Mouse (Mus musculus) splenic B cell, adult 2 months (primary cell): ENCODE data around the gene Mcf2l.

ENCODE experiments used
- DNase-seq: peaks from one replicate; pipeline ENCODE4 v3.0.0-alpha.2; 2011; ENCODE audit warnings: low read depth, low spot score
- H3K27me3 ChIP-seq: 2 replicates; pipeline ENCODE4 v1.6.1; 2012; ENCODE audit warnings: mild to moderate bottlenecking, low read length, moderate library complexity, mixed read lengths; ENCODE audit not compliant: control insufficient read depth, poor library complexity, insufficient read depth, severe bottlenecking
- H3K36me3 ChIP-seq: 2 replicates; pipeline ENCODE4 v1.6.1; 2012; ENCODE audit warnings: mild to moderate bottlenecking, low read length, moderate library complexity, mixed read lengths; ENCODE audit not compliant: control insufficient read depth, poor library complexity, insufficient read depth, severe bottlenecking

Mcf2l gene

GRCm38 (mm10) chr8:12976290-12976689 lies 102.7 kb downstream of the Mcf2l start:
- H3K36me3 ChIP-seq, result no peaks in the 10 kb centered on the region
- no peak for DNase-seq
- H3K27me3 ChIP-seq, result no peaks in the 10 kb centered on the region

GRCm38 (mm10) chr8:12976723-12977122 lies 103.1 kb downstream of the Mcf2l start:
- Histone ChIP-seq H3K36me3 (no peaks in the 10 kb centered on the region), H3K27me3 (no peaks in the 10 kb centered on the region)
- no peak for DNase-seq

DNA sequence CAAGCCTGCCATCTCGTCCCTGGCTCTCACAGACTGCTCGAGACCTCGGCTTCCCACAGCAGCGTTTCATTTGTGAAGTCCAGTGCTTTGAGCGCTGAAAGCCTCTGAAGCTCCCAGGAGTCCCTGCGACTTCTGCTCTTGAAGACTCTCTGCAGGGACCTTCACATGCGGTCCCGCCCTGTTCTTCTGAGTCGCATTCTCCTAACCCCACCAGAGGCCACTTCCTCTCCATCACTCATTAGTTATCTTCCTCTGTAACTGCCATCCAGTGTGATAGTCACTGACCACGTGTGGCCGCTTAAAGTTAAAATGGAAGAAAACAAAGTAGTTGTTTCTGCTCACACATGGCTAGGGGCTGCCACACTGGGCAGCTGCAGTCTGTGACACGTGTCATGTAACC lies 103.7 kb downstream of the Mcf2l start:
- H3K36me3 ChIP-seq, result no peaks in the 10 kb centered on the region
- no peaks in the 10 kb centered on the region for H3K27me3 ChIP-seq
- no peak for DNase-seq

DNA sequence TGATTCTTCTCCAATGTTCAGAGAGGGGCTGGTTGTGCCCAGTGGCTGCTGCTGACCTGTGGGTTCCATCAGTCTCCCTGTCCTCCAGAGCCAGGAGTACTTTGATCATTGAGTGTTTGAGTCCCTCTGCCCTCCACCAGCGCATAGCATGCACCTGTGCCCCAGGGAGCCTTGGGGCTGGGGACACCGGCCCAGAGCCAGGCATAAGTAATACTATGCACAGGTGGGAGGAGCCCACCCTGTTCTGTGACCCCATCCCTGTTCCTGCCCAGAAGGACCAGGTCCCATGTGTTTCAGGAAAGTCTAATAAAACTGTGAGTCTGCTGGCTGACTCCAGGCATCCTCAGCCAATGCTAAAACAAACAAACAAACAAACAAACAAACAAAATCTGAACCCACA lies 104.7 kb downstream of the Mcf2l start:
- Histone ChIP-seq H3K36me3 (no peaks in the 10 kb centered on the region), H3K27me3 (no peaks in the 10 kb centered on the region)
- no peak for DNase-seq

- peak; percentile 62 for DNase-seq
- H3K36me3 ChIP-seq, result no peaks in the 10 kb centered on the region
These were observed 105.1 kb downstream of the Mcf2l start for GRCm38 (mm10) chr8:12978726-12979125.

GRCm38 (mm10) chr8:12983681-12984467 lies 110.3 kb downstream of the Mcf2l start:
- no peaks in the 10 kb centered on the region for H3K36me3 ChIP-seq
- no peaks in the 10 kb centered on the region for H3K27me3 ChIP-seq
- DNase-seq, result no peak

More at GRCm38 (mm10) chr8:12978726-12979125, 105.1 kb downstream of the Mcf2l start:
- H3K27me3 ChIP-seq, result no peaks in the 10 kb centered on the region

DNA sequence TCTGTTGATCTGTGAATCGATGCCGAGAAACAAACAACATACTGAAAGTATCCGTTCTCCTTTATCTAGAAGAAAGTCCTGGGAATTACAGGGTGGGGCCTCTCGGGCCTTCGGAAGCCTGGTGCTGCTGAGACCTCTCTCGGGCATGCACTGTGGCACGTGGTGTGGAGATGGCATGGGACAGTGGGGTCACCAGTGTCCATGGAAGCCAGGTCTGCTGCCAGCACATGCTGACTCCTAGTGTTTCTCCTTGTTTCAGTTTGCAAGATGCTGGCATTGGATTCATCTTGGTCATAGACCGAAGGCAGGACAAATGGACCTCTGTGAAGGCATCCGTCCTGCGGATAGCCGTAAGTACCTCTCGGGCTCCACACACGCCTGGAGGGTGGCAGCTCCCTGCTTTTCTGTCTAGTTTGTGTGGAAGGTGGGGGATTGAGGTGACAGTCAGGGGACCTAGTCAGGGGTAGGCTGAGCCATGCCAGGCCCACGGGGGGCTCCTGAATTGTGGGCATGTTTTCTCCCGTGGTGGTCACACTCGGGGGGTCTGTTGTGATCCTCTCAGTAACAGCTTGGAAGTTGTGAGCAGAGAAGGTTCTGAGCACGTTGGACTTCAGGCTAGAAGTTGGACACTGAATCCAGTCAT lies 111.1 kb downstream of the Mcf2l start:
- DNase-seq, result no peak
- no peaks in the 10 kb centered on the region for H3K36me3 ChIP-seq
- H3K27me3 ChIP-seq, result no peaks in the 10 kb centered on the region

- no peak for DNase-seq
- Histone ChIP-seq H3K36me3 (no peaks in the 10 kb centered on the region), H3K27me3 (no peaks in the 10 kb centered on the region)
These were observed 111.7 kb downstream of the Mcf2l start for GRCm38 (mm10) chr8:12985259-12985658.

- Histone ChIP-seq H3K27me3 (no peaks in the 10 kb centered on the region), H3K36me3 (no peaks in the 10 kb centered on the region)
- DNase-seq, result no peak
These were observed 114.0 kb downstream of the Mcf2l start for GRCm38 (mm10) chr8:12987571-12987970.

GRCm38 (mm10) chr8:12988722-12989430 lies 115.3 kb downstream of the Mcf2l start:
- DNase-seq, result no peak

DNA sequence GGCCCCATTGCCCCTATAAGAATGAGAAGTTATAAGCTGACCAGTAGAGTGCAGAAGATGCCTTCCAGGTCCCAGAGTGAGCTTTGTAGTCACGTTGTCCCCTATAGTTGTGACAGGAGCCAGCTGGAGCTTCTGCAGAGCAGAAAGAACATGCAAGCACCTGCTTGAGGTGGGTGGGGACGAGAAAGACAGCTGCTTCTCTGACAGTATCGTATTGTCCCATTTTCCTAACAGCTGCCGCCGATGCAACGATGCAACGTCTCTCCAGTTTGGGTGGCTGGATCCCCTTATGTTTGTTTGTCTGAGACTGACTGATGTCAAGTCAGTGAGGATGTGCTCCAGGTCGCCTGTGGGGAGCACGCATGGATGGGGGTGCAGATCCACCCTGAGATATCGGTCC lies 117.8 kb downstream of the Mcf2l start:
- DNase-seq, result no peak
- no peaks in the 10 kb centered on the region for H3K27me3 ChIP-seq
- H3K36me3 ChIP-seq, result no peaks in the 10 kb centered on the region

More at GRCm38 (mm10) chr8:12988722-12989430, 115.3 kb downstream of the Mcf2l start:
- H3K27me3 ChIP-seq, result no peaks in the 10 kb centered on the region
- no peaks in the 10 kb centered on the region for H3K36me3 ChIP-seq

- Histone ChIP-seq H3K27me3 (no peaks in the 10 kb centered on the region), H3K36me3 (no peaks in the 10 kb centered on the region)
- DNase-seq, result no peak
These were observed 120.9 kb downstream of the Mcf2l start for GRCm38 (mm10) chr8:12994468-12994867.

DNA sequence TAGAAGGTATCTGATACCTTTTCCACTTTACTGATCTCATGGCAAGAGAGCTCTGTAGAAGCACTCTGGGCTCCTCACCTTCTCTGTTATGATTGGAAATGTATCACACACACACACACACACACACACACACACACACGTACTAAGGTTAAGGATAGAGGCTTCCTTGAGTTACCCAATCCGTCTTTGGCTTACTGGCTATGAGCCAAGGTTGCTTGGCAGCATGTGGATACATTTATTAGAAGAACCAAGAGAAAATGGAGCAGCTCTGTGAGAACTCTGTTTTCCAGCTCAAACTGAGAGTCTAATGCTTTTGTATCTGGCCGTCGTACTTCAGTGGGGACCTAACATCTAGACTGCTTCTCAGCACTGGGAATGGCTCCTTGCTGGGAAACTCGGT lies 121.9 kb downstream of the Mcf2l start:
- no peak for DNase-seq
- no peaks in the 10 kb centered on the region for H3K27me3 ChIP-seq
- H3K36me3 ChIP-seq, result no peaks in the 10 kb centered on the region

GRCm38 (mm10) chr8:12996831-12997275 lies 123.2 kb downstream of the Mcf2l start:
- DNase-seq, result no peak
- no peaks in the 10 kb centered on the region for H3K36me3 ChIP-seq
- no peaks in the 10 kb centered on the region for H3K27me3 ChIP-seq

DNA sequence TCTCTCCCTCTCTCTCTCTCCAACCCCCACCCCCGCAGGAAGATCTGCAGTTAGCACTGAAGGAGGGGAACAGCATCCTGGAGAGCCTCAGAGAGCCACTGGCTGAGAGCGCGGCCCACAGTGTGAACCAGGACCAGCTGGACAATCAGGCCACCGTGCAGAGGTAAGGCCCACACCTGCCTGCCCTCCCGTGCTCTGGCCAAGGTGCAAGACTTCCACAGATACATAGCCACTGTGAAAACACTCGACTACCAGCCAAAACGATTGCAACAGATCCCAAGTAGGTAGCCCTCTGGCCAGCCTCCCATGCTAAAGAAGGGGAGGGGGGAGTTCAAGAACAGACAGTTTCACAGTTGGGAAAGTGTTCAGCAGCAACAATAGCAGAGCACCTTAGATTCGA lies 124.7 kb downstream of the Mcf2l start:
- Histone ChIP-seq H3K27me3 (no peaks in the 10 kb centered on the region), H3K36me3 (no peaks in the 10 kb centered on the region)
- no peak for DNase-seq
